Mouse (Mus musculus) lung, embryonic 14.5 days (tissue): ENCODE measurements around the gene Akap9. TPM values are rescaled to one million over a fixed set of nuclear protein-coding genes. Genes with fewer than 3 reads are reported as not detected.

Experiments
- ATAC-seq: fragments of 200-750 bp; cut with Nextera tagmentation; 2 replicates; pipeline ENCODE4 v1.8.0; 2017; ENCODE audit warnings: mild to moderate bottlenecking, moderate TSS enrichment, moderate library complexity; ENCODE audit not compliant: insufficient read depth
- DNase-seq: peaks from one replicate; pipeline ENCODE4 v3.0.0-alpha.2; 2015
- H3K27ac ChIP-seq: fragments of 300-500 bp; sonication (generic); 2 replicates; pipeline ENCODE4 v1.5.1; 2014; ENCODE audit warnings: low read depth, mild to moderate bottlenecking, moderate library complexity
- H3K27me3 ChIP-seq: fragments of 300-500 bp; sonication (generic); 2 replicates; pipeline ENCODE4 v1.6.1; 2014; ENCODE audit warnings: low read length, control low read depth; ENCODE audit not compliant: insufficient read depth
- H3K36me3 ChIP-seq: fragments of 300-500 bp; sonication (generic); 2 replicates; pipeline ENCODE4 v1.6.1; 2014; ENCODE audit warnings: control low read depth; ENCODE audit not compliant: insufficient read depth
- H3K4me1 ChIP-seq: fragments of 300-500 bp; sonication (generic); 2 replicates; pipeline ENCODE4 v1.6.1; 2014; ENCODE audit warnings: antibody characterized with exemption, control low read depth; ENCODE audit not compliant: insufficient read depth
- H3K4me2 ChIP-seq: fragments of 300-500 bp; sonication (generic); 2 replicates; pipeline ENCODE4 v1.6.1; 2014; ENCODE audit warnings: mild to moderate bottlenecking
- H3K4me3 ChIP-seq: fragments of 300-500 bp; sonication (generic); 2 replicates; pipeline ENCODE4 v1.5.1; 2014; ENCODE audit warnings: low read depth, low read length
- H3K9ac ChIP-seq: fragments of 300-500 bp; sonication (generic); 2 replicates; pipeline ENCODE4 v1.6.1; 2014
- H3K9me3 ChIP-seq: fragments of 300-500 bp; sonication (generic); 2 replicates; pipeline ENCODE4 v1.6.1; 2016; ENCODE audit warnings: low read depth, low read length, control low read depth
- CTCF ChIP-seq: IDR thresholded peaks from 2 replicates; pipeline ENCODE4 v1.5.1; 2016; ENCODE audit warnings: antibody characterized with exemption, low read depth
- WGBS: fragments of 180-500 bp; shearing (Covaris S2); extraction: QIAGEN DNeasy Blood & Tissue Kit; methylation state at CpG from one replicate; pipeline ENCODE4 v1.1.7; 2014; 5-methylcytosine and 5-hydroxymethylcytosine counted together
- polyA plus RNA-seq: library from polyadenylated mRNA; unstranded; fragments of >200 nt; fragmentation: Nextera tagmentation; extraction: Ambion mirVana; gene quantifications from 2 replicates; pipeline ENCODE4 v1.2.1, GENCODE M21; 2014

Gene Akap9
- polyA plus RNA-seq, 1 experiment from 2014 or later: 94.5 TPM

GRCm38 (mm10) chr5:4080861-4081260, 153.0 kb downstream of the Akap9 start:
- Histone ChIP-seq H3K9ac (no peak overlapping the region), H3K27me3 (no peaks in the 10 kb centered on the region), H3K27ac (no peak overlapping the region), H3K4me3 (no peak overlapping the region), H3K9me3 (no peaks in the 10 kb centered on the region), H3K36me3 (peaks cover 76% of the 10 kb centered on the region), H3K4me1 (no peaks in the 10 kb centered on the region), H3K4me2 (no peak overlapping the region)
- no peak for ATAC-seq
- no peak for TF ChIP-seq CTCF
- no peak for DNase-seq
- 78% methylated on average over 2 of the region's 2 CpGs for WGBS

- TF ChIP-seq CTCF: no peak
- Histone ChIP-seq H3K4me3 (no peak overlapping the region), H3K9me3 (no peaks in the 10 kb centered on the region), H3K4me1 (no peaks in the 10 kb centered on the region), H3K36me3 (peaks cover 82% of the 10 kb centered on the region), H3K27ac (no peak overlapping the region), H3K27me3 (no peaks in the 10 kb centered on the region), H3K9ac (no peak overlapping the region), H3K4me2 (no peak overlapping the region)
- DNase-seq (no peak), ATAC-seq (no peak)
- 76% methylated on average over 2 of the region's 2 CpGs for WGBS
These were observed 153.7 kb downstream of the Akap9 start for GRCm38 (mm10) chr5:4081513-4081912.

- no peaks in the 10 kb centered on the region for H3K9me3 ChIP-seq
- 77% methylated on average over 7 of the region's 7 CpGs for WGBS
- no peak overlapping the region for H3K9ac ChIP-seq
- H3K4me1 ChIP-seq: no peaks in the 10 kb centered on the region
- no peak overlapping the region for H3K27ac ChIP-seq
- peaks cover 84% of the 10 kb centered on the region for H3K36me3 ChIP-seq
- DNase-seq: no peak
- H3K27me3 ChIP-seq: no peaks in the 10 kb centered on the region
- H3K4me3 ChIP-seq: no peak overlapping the region
- no peak for ATAC-seq
- no peak for TF ChIP-seq CTCF
- no peak overlapping the region for H3K4me2 ChIP-seq
These were observed 157.1 kb downstream of the Akap9 start for GRCm38 (mm10) chr5:4084948-4085347.

GRCm38 (mm10) chr5:4086309-4086708, 158.5 kb downstream of the Akap9 start:
- TF ChIP-seq CTCF: no peak
- H3K27ac ChIP-seq: no peak overlapping the region
- H3K4me1 ChIP-seq: no peaks in the 10 kb centered on the region
- H3K27me3 ChIP-seq: no peaks in the 10 kb centered on the region
- ATAC-seq (no peak), DNase-seq (no peak)
- no peaks in the 10 kb centered on the region for H3K9me3 ChIP-seq
- peaks cover 85% of the 10 kb centered on the region for H3K36me3 ChIP-seq
- no peak overlapping the region for H3K9ac ChIP-seq
- H3K4me3 ChIP-seq: no peak overlapping the region
- WGBS: 87% methylated on average over 4 of the region's 4 CpGs
- no peak overlapping the region for H3K4me2 ChIP-seq

GRCm38 (mm10) chr5:4088190-4088589, 160.3 kb downstream of the Akap9 start:
- Histone ChIP-seq H3K9me3 (no peaks in the 10 kb centered on the region), H3K4me2 (no peak overlapping the region), H3K4me3 (no peak overlapping the region), H3K27ac (no peak overlapping the region), H3K4me1 (no peaks in the 10 kb centered on the region), H3K36me3 (peaks cover 83% of the 10 kb centered on the region), H3K27me3 (no peaks in the 10 kb centered on the region), H3K9ac (no peak overlapping the region)
- no peak for ATAC-seq
- WGBS: 86% methylated on average over 5 of the region's 5 CpGs
- no peak for TF ChIP-seq CTCF
- no peak for DNase-seq

GRCm38 (mm10) chr5:4094471-4094870, 166.6 kb downstream of the Akap9 start:
- WGBS: 95% methylated on average over 5 of the region's 5 CpGs
- no peak for TF ChIP-seq CTCF
- Histone ChIP-seq H3K27me3 (no peaks in the 10 kb centered on the region), H3K4me1 (no peaks in the 10 kb centered on the region), H3K27ac (no peak overlapping the region), H3K9ac (no peak overlapping the region), H3K9me3 (no peaks in the 10 kb centered on the region), H3K36me3 (peaks cover 60% of the 10 kb centered on the region), H3K4me3 (no peak overlapping the region), H3K4me2 (no peak overlapping the region)
- DNase-seq: no peak
- no peak for ATAC-seq

- WGBS: 95% methylated on average over 4 of the region's 4 CpGs
- no peak overlapping the region for H3K4me2 ChIP-seq
These were observed 173.2 kb downstream of the Akap9 start for GRCm38 (mm10) chr5:4101031-4101430.

GRCm38 (mm10) chr5:4101770-4102169, 173.9 kb downstream of the Akap9 start:
- no peak for DNase-seq
- TF ChIP-seq CTCF: peak; percentile 32; the same call in 1 of the 2 replicates
- Histone ChIP-seq H3K4me3 (no peak overlapping the region), H3K27ac (no peak overlapping the region), H3K9ac (no peak overlapping the region), H3K27me3 (no peaks in the 10 kb centered on the region), H3K4me1 (peaks cover 5% of the 10 kb centered on the region; the same call in 1 of the 2 replicates), H3K4me2 (no peak overlapping the region), H3K9me3 (no peaks in the 10 kb centered on the region), H3K36me3 (peaks cover 40% of the 10 kb centered on the region)
- 91% methylated on average over 2 of the region's 2 CpGs for WGBS
- no peak for ATAC-seq

More at GRCm38 (mm10) chr5:4101031-4101430, 173.2 kb downstream of the Akap9 start:
- H3K9me3 ChIP-seq: no peaks in the 10 kb centered on the region
- H3K27ac ChIP-seq: no peak overlapping the region
- no peak overlapping the region for H3K4me3 ChIP-seq
- H3K4me1 ChIP-seq: peaks cover 5% of the 10 kb centered on the region; the same call in 1 of the 2 replicates
- DNase-seq (no peak), ATAC-seq (no peak)
- H3K27me3 ChIP-seq: no peaks in the 10 kb centered on the region
- H3K36me3 ChIP-seq: peaks cover 40% of the 10 kb centered on the region
- no peak for TF ChIP-seq CTCF
- H3K9ac ChIP-seq: no peak overlapping the region
